Mouse (Mus musculus): Measurements from ENCODE around the gene Ghdc.

Ghdc gene

DNA sequence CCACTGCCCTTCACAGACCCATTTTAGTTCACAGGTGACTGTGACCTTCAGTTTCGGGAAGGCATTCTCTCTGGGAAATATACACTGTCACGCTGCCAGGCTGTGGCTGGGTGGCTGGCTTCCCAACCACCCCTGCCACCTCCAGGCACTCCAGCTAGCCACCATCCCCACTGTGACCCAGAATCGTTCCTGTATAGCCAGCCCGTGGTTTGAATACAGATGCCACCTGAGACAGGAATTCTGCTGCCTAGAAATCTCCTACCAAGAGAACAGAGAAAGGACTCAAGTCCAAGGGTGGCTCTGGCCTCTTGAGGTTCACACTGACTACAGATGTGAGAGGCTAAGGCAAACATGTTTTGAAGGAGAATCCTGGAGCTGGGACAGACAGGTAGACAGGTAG, 51.9 kb downstream of the Ghdc start:
- DNase-seq (ENCODE audit: low read depth, low spot score) = no peak

DNA sequence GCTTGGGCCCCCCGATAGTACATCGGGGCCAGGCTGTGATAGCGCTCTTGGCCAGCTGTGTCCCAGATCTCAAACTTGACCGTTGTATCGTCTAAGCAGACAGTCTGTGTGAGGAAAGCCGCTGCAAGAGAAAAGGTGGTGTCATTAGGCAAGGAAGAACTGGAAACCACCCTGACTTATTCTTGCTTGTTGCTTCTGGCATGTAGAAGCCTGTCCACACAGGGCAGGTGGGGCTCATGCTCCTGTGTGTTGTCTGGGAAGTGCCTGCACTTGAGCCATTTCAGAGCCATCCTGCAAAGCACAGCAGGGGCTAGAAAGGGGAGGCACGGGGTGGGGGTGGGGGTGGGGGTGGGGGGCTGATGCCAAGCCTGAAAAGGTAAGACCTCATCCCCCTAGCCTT, 52.3 kb downstream of the Ghdc start:
- DNase-seq (ENCODE audit: low read depth, low spot score) = no peak

DNA sequence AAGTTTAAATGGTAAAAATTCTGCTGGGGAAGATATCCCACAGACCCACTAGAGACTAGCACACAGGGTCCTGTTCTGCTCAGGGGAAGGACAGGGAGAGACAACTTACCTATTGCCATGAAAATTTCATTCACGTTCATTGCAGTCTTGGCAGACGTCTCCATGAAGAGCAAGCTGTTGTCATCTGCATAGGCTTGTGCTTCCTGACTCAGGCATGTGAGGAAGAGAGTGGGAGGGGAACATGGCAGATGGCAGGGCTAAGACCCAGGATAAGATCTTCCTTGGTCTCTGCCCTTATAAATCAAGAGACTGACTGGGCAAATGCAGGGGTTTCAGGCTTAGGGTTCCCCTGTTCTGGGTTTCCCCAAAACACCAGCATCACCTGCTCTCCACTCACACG, 54.1 kb downstream of the Ghdc start:
- no peak for DNase-seq (ENCODE audit: low read depth, low spot score)

Data from telencephalon, adult 2 months (tissue).